Mouse (Mus musculus): ENCODE data around the gene Eif4g3.
A peak's percentile ranks its signal among the peaks of the same experiment; 100 is the strongest.

Gene Eif4g3

GRCm38 (mm10) chr4:138100456-138100855 lies 107.6 kb downstream of the Eif4g3 start:
- no peak for DNase-seq (ENCODE audit: extremely low spot score)

GRCm38 (mm10) chr4:138101795-138102194 lies 109.0 kb downstream of the Eif4g3 start:
- no peak for DNase-seq (ENCODE audit: extremely low spot score)

- DNase-seq (ENCODE audit: extremely low spot score), result no peak
Observed at GRCm38 (mm10) chr4:138102413-138102812, 109.6 kb downstream of the Eif4g3 start.

GRCm38 (mm10) chr4:138104967-138105366 lies 112.1 kb downstream of the Eif4g3 start:
- DNase-seq (ENCODE audit: extremely low spot score), result no peak

GRCm38 (mm10) chr4:138107441-138108409 lies 114.9 kb downstream of the Eif4g3 start:
- peak; percentile 44 for DNase-seq (ENCODE audit: extremely low spot score)

- DNase-seq (ENCODE audit: extremely low spot score), result no peak
Observed at GRCm38 (mm10) chr4:138108541-138108940, 115.7 kb downstream of the Eif4g3 start.

GRCm38 (mm10) chr4:138109332-138109731 lies 116.5 kb downstream of the Eif4g3 start:
- DNase-seq (ENCODE audit: extremely low spot score), result peak; percentile 18

- no peak for DNase-seq (ENCODE audit: extremely low spot score)
Observed at GRCm38 (mm10) chr4:138111858-138112257, 119.0 kb downstream of the Eif4g3 start.

- no peak for DNase-seq (ENCODE audit: extremely low spot score)
Observed at GRCm38 (mm10) chr4:138119740-138120139, 126.9 kb downstream of the Eif4g3 start.

GRCm38 (mm10) chr4:138124046-138124445 lies 131.2 kb downstream of the Eif4g3 start:
- DNase-seq (ENCODE audit: extremely low spot score), result no peak

- DNase-seq (ENCODE audit: extremely low spot score), result no peak
Observed at GRCm38 (mm10) chr4:138127371-138127770, 134.5 kb downstream of the Eif4g3 start.

- DNase-seq (ENCODE audit: extremely low spot score), result no peak
Observed at GRCm38 (mm10) chr4:138127781-138128180, 135.0 kb downstream of the Eif4g3 start.

- DNase-seq (ENCODE audit: extremely low spot score), result no peak
Observed at GRCm38 (mm10) chr4:138130149-138130548, 137.3 kb downstream of the Eif4g3 start.

GRCm38 (mm10) chr4:138131226-138131625 lies 138.4 kb downstream of the Eif4g3 start:
- no peak for DNase-seq (ENCODE audit: extremely low spot score)

GRCm38 (mm10) chr4:138131716-138132115 lies 138.9 kb downstream of the Eif4g3 start:
- no peak for DNase-seq (ENCODE audit: extremely low spot score)

- no peak for DNase-seq (ENCODE audit: extremely low spot score)
Observed at GRCm38 (mm10) chr4:138133360-138133759, 140.5 kb downstream of the Eif4g3 start.

GRCm38 (mm10) chr4:138137336-138137735 lies 144.5 kb downstream of the Eif4g3 start:
- DNase-seq (ENCODE audit: extremely low spot score), result no peak

- no peak for DNase-seq (ENCODE audit: extremely low spot score)
Observed at GRCm38 (mm10) chr4:138137804-138138203, 145.0 kb downstream of the Eif4g3 start.

GRCm38 (mm10) chr4:138138219-138138618 lies 145.4 kb downstream of the Eif4g3 start:
- DNase-seq (ENCODE audit: extremely low spot score), result no peak

- DNase-seq (ENCODE audit: extremely low spot score), result no peak
Observed at GRCm38 (mm10) chr4:138141358-138141757, 148.5 kb downstream of the Eif4g3 start.

GRCm38 (mm10) chr4:138147176-138147575 lies 154.4 kb downstream of the Eif4g3 start:
- no peak for DNase-seq (ENCODE audit: extremely low spot score)

- no peak for DNase-seq (ENCODE audit: extremely low spot score)
Observed at GRCm38 (mm10) chr4:138149977-138150376, 157.2 kb downstream of the Eif4g3 start.

- DNase-seq (ENCODE audit: extremely low spot score), result no peak
Observed at GRCm38 (mm10) chr4:138151226-138151625, 158.4 kb downstream of the Eif4g3 start.

Measured in embryo, embryonic 9.5 days (tissue).